Mouse (Mus musculus) induced T-regulatory cell, adult 2 months (primary cell): Measurements from ENCODE around the gene Pde11a.
"Not testable (repeated sequence)": the region's sequence is repeated elsewhere in the genome, so short reads cannot be mapped to it uniquely, and the experiment has no call there.

Experiments used
- DNase-seq: peaks from one replicate; pipeline ENCODE4 v3.0.0-alpha.2; 2012; ENCODE audit warnings: low read depth

The Pde11a gene

DNA sequence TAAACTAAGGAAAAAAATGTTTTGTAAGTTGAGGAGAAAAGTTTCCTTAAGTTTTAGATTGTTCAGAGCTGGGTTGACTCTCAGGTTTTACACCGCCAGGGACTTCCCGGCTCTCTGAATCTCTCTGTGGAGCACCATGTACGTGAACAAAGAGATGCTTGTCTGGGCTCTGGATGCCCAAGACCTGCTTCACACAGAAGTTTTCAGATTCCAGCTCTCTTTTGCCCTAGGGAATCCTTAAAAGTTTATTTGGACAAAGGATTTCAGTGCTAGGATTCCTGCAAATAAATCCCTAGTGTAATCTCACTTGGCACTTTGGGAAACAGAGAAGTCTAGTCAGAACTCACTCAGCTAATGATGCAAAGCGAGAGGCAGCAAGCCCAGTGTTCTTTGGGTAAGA, 348.9 kb downstream of the Pde11a start:
- no peak for DNase-seq

DNA sequence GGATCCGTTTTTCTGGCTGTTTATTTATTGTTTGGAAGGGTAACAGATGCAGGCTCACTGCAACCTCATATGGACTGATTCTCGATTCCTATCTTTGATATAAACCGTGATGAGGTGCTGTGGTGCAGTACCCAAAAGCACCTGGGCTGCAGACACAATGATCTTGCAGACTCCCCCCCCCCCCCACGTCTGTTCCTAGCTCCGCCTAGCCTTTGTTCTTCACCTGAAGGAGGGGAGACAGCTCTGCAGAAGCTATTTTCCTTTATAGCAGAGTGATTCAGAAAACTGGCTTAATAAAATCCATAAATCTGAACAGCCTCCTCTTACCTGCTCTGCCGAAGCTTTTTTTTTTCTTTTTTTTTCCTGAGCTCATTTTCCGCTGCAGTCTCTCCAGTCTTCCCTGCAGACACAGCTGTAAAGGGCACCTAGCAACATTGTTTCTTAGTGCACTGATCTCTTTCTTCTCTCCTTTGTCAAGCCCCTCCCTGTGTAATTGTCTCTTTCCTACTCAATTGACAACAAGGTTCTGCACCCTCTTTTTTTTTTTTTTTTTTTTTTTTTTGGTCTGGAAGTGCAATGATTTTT, 349.7 kb downstream of the Pde11a start:
- no peak for DNase-seq

DNA sequence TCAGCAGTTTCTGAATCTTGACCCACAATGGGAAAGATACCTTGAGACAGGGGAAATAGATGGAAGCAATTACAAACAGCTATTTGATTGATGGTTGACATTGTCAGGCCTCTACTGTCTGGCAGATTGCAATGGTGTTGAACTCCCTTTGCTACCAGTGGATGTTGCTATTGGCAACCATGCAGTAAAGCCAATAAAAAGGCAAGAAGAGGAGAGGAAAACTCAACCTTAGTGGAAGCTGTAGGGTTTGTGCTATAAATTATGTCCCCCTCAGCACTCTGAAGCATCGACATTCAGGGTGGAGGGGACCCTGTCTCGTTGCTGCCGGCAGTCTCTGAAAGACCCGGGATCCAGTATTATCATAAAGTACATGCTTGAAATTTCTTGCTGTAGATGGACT, 350.2 kb downstream of the Pde11a start:
- DNase-seq = no peak

DNA sequence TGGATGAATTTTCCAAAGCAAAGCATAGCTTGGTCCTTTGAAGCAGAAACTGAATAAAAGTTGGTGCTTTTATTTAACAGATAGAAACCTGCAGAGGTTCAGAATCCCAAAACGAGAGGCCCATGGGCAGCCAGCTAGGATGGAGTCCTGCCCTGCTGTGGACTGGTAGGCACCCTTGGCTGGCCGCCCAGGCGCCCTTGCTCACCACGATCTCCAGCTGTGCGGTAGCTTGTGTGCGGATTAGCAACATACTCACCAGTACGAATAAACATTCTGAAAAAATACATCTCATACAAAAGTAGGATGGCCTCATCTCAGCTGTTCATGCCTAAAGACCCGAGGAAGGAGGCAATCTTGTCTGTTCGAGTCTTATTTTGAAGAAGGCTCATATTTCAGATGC, 350.8 kb downstream of the Pde11a start:
- DNase-seq = no peak

DNA sequence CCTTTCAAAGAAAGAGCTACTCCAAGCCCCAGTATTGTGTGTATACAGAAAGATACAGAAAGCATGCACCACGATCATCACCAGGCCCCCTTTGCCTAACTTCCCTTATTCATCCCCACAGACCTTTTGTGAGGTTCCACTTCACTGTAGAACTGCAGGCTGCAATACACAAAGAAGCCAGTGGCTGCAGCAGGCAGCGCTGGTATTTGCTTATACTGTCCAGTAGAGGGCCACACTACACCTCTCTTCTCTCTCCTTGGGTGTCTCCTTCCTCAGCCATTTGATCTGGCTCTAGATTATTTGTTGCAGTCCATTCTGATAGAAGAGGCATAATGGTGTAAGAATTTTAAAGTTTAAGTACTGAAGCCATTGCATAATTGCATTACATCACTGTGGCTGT, 353.4 kb downstream of the Pde11a start:
- peak; percentile 74 for DNase-seq

DNA sequence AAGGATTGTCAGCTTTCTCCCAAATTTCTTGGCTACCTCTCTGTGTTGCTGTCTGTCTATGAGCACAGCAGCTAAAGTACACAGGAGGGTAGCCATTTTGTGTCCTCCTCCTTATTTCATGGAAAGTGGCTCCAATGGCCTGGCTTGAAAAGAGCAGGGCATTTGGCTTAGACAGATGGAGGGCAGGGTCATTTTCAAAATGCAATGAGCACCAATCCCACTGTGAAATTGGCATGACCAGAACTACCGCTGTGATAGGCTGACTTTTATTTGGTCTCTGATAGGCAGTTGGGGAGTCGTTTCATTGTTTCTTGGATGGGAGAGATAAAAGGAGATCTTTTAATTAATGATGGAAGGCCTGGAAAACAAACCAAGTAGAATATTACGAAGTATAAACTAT, 354.7 kb downstream of the Pde11a start:
- no peak for DNase-seq

GRCm38 (mm10) chr2:75983091-75983490, 355.5 kb downstream of the Pde11a start:
- DNase-seq = no peak

GRCm38 (mm10) chr2:75982626-75983025, 355.9 kb downstream of the Pde11a start:
- peak; percentile 21 for DNase-seq

GRCm38 (mm10) chr2:75981440-75982081, 357.0 kb downstream of the Pde11a start, which contains the start of gene Ttc30a1:
TSS of gene Ttc30a1 (minus strand) at chr2:75981967.
- peak; percentile 93 for DNase-seq

- not testable (repeated sequence) for DNase-seq
Observed at GRCm38 (mm10) chr2:75980933-75981439, 357.6 kb downstream of the Pde11a start.

- DNase-seq = peak; percentile 37
Observed at GRCm38 (mm10) chr2:75977752-75978368, 360.7 kb downstream of the Pde11a start, which contains the start of gene Ttc30a2. TSS of gene Ttc30a2 (minus strand) at chr2:75978170.

- not testable (repeated sequence) for DNase-seq
Observed at GRCm38 (mm10) chr2:75976070-75976469, 362.5 kb downstream of the Pde11a start.

DNA sequence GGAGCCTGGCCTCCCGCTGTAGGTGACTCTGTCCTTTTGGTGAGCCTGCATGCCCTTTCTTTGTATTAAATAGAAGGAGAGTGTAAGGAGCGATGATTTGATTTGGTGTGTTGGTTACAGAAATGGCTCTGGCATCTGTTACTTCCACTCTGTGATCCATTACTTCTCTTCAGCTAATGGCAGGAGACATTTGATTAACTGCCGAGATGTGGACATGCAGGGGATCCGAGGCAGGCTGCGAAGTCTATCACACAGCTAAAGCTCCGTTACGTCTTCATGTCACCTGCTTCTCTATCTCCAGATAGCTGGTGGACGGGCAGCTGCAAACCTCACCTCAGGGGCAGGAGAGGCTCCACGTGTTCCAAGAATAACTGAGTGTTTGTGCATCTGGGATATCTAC, 364.4 kb downstream of the Pde11a start:
- no peak for DNase-seq

GRCm38 (mm10) chr2:75964972-75965371, 373.6 kb downstream of the Pde11a start:
- DNase-seq = peak; percentile 84

DNA sequence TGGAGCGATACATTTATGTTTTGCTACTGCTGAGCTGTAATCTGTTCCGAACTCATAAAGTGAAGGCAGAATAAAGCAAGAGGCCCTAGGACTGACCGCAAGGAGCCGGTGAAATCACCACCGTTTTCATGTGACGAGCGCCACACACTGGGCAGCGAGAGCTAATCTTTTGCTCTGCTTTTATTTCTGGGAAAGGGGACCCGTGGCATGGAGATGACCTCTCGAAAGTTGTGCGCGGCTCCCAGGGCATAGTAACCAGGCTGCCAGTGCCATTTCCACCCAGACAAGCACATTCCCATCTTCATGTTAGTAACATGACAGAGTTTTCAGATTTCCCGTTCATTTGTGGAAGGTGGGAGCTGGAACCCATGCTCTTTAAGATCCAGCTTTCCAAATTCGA, 374.1 kb downstream of the Pde11a start:
- DNase-seq = peak; percentile 61

GRCm38 (mm10) chr2:75964051-75964450, 374.5 kb downstream of the Pde11a start:
- no peak for DNase-seq

- DNase-seq = no peak
Observed at GRCm38 (mm10) chr2:75963211-75963840, 375.2 kb downstream of the Pde11a start.

- no peak for DNase-seq
Observed at GRCm38 (mm10) chr2:75960366-75961330, 377.9 kb downstream of the Pde11a start.

- DNase-seq = no peak
Observed at GRCm38 (mm10) chr2:75959850-75960365, 378.7 kb downstream of the Pde11a start.

DNA sequence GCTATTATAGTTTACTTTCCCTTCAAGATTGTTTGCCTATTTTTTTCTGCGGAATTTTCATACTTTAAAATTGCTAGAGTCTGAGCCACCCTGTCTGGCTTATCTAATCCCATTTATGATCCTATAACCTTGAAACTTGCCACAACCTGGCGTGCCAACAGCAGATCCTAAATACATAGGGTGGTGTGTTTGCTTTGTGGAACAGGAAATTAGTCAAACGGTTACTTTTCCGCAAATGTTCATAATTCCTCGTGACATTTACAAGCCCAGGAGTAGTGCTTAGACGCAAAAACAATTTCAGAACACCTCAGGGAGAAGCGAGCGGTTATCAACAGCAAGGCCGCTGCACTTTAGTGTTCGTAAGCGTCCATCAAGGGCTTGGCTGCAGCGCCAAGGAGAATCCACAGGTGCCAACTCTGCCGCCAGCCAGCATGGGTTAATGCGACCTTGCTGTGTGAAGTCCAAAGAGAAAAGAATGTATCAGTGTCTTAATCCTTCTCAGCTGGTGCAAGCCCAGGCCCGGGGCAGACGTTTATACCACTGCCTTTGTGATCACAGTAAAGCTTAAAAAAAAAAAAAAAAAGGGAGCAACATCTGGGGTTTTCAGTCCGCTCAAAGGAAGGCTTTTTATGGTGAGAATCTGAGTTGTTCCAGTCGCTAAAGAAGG, 379.3 kb downstream of the Pde11a start:
- no peak for DNase-seq

DNA sequence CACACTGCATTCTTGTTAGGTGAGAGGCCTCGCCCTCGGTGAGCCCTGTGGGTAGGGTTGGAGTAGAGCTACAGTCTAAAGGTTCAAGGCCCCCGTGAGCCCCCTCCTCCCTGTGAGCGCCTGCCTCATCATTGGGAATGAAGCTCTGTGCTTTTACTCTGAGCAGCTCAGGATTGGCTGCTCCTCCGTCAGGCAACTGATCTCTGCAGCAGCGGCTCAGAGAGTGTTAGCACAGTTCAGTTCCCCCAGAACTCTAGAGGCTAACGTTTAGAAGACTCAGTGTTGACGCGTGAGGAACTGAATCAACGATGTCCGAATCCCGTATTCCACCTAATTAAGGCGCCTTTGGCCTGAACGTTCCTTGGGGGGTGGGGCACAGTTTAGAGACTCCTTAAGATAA, 382.9 kb downstream of the Pde11a start:
- DNase-seq = no peak
